ENCODE assay signal across 8 mouse cellular contexts in genomic region chr13:73417478-73418220, GRCm38 (mm10). TPM values are rescaled to one million over a fixed set of nuclear protein-coding genes. Genes with fewer than 3 reads are reported as not detected.
DNase-seq lines count a peak whose midpoint lies in the region; ATAC-seq lines count a peak whose summit lies in the region.

No protein-coding gene starts in this region.

- no peak overlapping the region for H3K9ac ChIP-seq in hindbrain, embryonic 15.5 days

- no peaks in the 10 kb centered on the region for H3K27me3 ChIP-seq in hindbrain, embryonic 15.5 days

- no peak overlapping the region for H3K4me2 ChIP-seq in hindbrain, embryonic 15.5 days

- intact Hi-C loops in heart, postnatal 10 days (cut with DNase I), result no loop called here
- intact Hi-C loops in heart, postnatal 36 days (cut with DNase I), result no loop called here

- ATAC-seq in hindbrain, embryonic 15.5 days (ENCODE audit: low FRiP score, low read depth), result peak; percentile 63; the same call in 1 of the 2 replicates

- 30% methylated on average over 15 of the region's 15 CpGs for WGBS in hindbrain, embryonic 15.5 days

- no peaks in the 10 kb centered on the region; the same call in 1 of the 2 replicates for H3K4me1 ChIP-seq in hindbrain, embryonic 15.5 days (replicated peaks)

- H3K9me3 ChIP-seq in hindbrain, embryonic 15.5 days, result no peaks in the 10 kb centered on the region

- DNase-seq in heart, postnatal 10 days, result peak; percentile 29 to 53
- no peak for DNase-seq in heart, postnatal 36 days
- peak; percentile 31 to 37 for DNase-seq in B cell, adult 2 months
- DNase-seq in adrenal gland, postnatal 25 days, result peak; percentile 8
- peak; percentile 41 for DNase-seq in mesoderm, embryonic 11.5 days (ENCODE audit: low read depth, low spot score)
- no peak for DNase-seq in urinary bladder, postnatal 36 days (ENCODE audit: low spot score in 2 of 2)
- no peak for DNase-seq in adipocyte (ENCODE audit: low spot score)

- no peaks in the 10 kb centered on the region for H3K36me3 ChIP-seq in hindbrain, embryonic 15.5 days

- H3K4me3 ChIP-seq in hindbrain, embryonic 15.5 days, result no peak overlapping the region

- no peak overlapping the region for H3K27ac ChIP-seq in hindbrain, embryonic 15.5 days (replicated peaks)

RNA-seq across cellular contexts. Expression of gene Lpcat1, which starts 49.3 kb away (rescaled TPM):
- total RNA-seq in heart, postnatal 10 days (2021), result 10 to 100 TPM; 10.7 to 13.0 TPM
- total RNA-seq in heart, postnatal 36 days (2021), result 1 to 10 TPM; 7.0 to 9.4 TPM
- 12.7 and 20.9 TPM in 2 replicates for total RNA-seq in adrenal gland, postnatal 25 days (2021)
- polyA plus RNA-seq in hindbrain, embryonic 15.5 days (2015; fragmentation: Nextera tagmentation; extraction: Ambion mirVana), result 68.1 and 74.3 TPM in 2 replicates

Comparison
In these comparisons a context has a peak if more than half of its experiments do, and no peak if none do; other contexts are left out.
1. DNase-seq: peak in heart, postnatal 10 days (2 of 2), B cell, adult 2 months (2 of 2), adrenal gland, postnatal 25 days (single experiment) and mesoderm, embryonic 11.5 days (single experiment); none in heart, postnatal 36 days (0 of 2), urinary bladder, postnatal 36 days (0 of 2) and adipocyte (single experiment).